Mouse (Mus musculus) layer of hippocampus, postnatal 36 days (tissue): ENCODE data around the gene Stim2. TPM values are rescaled to one million over a fixed set of nuclear protein-coding genes. Genes with fewer than 3 reads are reported as not detected.
A peak's percentile ranks its signal among the peaks of the same experiment; 100 is the strongest.

ENCODE experiments used
- DNase-seq, 2 experiments: peaks; one replicate each; pipeline ENCODE4 v3.0.0; 2022
- total RNA-seq, 2 experiments: library from RNA; stranded (reverse); gene quantifications; 2 replicates each; pipeline ENCODE4 v1.2.3; 2021

Gene Stim2
- total RNA-seq, 2 experiments from 2014 or later, result 164 to 175 TPM

DNA sequence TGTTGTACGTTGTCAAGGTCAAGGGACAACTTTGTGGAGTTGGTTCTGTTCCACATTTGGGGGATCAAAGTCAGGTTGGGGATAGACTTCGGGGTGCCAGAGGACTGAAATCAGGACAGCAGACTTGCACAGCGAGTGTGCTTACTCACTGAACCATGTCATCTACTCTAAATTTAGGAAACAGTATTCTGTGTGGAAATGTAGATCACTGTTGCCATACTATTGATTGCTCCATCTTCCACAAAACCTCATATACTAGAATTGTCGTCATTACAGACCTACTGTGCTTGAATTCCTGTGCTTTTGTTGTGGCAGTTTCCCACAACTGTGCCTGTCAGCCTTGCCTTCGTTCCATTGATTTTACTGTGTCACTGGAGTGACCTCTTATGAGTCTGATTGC lies 51.6 kb downstream of the Stim2 start:
- DNase-seq, result no peak

- no peak for DNase-seq
These were observed 52.8 kb downstream of the Stim2 start for GRCm38 (mm10) chr5:54051056-54051455.

GRCm38 (mm10) chr5:54052205-54052604 lies 53.9 kb downstream of the Stim2 start:
- no peak for DNase-seq

GRCm38 (mm10) chr5:54053673-54054366 lies 55.5 kb downstream of the Stim2 start:
- DNase-seq, result no peak

DNA sequence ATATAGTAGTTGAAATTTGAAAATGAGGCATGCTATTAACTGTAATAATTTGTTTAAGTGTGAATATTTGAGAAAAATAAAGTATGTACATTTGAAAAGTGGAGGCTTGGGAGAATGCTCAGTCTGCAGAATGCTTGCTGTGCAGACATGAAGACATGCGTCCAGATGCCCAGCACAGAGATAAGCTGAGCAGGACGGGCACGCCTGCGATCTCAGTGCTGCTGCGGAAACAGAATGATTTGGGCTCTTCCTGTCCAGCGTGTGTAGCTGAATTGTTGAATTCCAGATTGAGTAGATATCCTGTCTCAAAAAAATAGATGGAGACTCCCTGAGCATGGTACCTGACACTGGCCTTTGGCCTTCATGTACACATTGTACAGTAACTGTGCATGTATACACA lies 58.0 kb downstream of the Stim2 start:
- DNase-seq, result no peak

GRCm38 (mm10) chr5:54059998-54060397 lies 61.7 kb downstream of the Stim2 start:
- no peak for DNase-seq

- peak; percentile 65 to 70 for DNase-seq
These were observed 63.8 kb downstream of the Stim2 start for GRCm38 (mm10) chr5:54062079-54062478.

DNA sequence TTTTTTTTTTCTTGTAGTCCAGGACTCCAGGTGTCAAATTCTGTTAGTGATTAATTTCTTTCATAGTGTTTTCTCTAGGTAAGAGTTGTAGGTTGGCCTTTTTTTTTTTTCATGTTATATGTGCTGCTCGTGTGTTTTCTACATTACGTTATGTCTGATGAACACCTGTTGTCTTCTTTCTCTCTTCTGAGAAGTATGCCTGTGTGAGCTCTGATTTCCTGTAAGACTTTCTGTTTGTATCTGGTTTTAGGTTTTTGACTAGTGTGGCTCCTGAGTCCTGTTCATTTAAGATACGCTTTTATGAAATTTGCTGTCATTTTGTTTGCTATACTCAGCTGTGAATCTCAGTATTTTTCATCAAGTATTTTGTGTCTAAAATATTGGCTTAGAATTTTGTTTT lies 69.3 kb downstream of the Stim2 start:
- no peak for DNase-seq

GRCm38 (mm10) chr5:54070549-54070948 lies 72.2 kb downstream of the Stim2 start:
- no peak for DNase-seq

GRCm38 (mm10) chr5:54071288-54071687 lies 73.0 kb downstream of the Stim2 start:
- DNase-seq, result no peak

- DNase-seq, result no peak
These were observed 73.4 kb downstream of the Stim2 start for GRCm38 (mm10) chr5:54071705-54072104.

- no peak for DNase-seq
These were observed 75.0 kb downstream of the Stim2 start for GRCm38 (mm10) chr5:54073291-54073690.

DNA sequence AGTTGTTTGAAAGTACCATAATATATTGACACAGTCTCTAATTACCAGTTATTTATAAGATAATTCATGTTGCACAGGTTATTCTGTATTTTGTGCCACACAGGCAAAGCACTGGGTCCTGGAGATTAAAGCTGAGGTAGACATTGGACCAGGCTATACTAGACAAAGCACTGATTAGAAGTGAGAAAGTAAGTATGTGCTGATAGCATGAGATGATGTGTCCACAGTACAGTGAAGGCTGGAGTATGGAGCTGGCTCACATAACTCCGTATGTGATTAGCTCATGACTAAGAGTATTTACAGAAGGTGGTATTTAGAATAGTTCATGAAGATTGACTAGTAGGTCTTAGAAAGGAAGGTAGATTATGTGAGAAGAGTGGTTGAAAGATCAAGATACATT lies 81.7 kb downstream of the Stim2 start:
- no peak for DNase-seq

- DNase-seq, result no peak
These were observed 89.6 kb downstream of the Stim2 start for GRCm38 (mm10) chr5:54087912-54088311.

DNA sequence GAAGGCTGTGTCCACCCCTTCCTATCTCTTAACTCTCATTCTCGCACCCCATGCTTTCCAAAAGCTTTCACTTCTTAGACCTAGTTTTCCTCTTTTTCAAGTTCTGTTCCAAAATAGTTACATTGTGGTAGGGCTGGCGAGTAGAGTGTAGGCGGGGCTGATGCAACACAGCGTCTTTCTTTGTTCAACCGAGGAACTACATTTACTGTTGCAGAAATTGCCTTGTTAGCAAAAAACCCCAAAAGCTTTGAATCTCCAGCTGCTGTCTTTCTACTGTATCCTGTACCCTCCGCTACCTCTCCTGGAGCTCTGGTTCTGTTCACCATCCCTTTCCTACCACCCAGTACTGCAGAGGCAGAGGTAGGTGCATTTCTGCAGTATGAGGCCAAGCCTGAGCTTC lies 99.9 kb downstream of the Stim2 start:
- no peak for DNase-seq

DNA sequence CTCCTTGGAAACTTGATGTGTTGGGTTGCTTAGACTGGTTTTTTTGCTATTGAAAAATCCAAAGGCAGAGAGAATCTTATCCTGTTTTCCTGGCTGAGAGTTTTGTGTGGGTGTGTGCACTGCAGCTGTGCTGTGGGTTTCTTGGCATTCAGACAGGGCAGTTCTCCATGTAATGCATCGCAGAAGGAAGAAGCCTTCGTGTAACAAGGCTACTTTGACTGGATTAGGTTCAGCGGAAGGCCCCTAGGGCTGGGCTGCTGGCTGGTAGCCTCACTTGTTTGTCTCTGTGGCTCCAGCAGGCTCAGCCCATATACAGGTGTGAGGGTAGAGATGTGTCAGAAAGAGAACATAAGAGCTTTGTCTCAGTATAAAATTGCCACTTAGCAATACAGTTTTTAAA lies 102.6 kb downstream of the Stim2 start:
- peak; percentile 50 to 65 for DNase-seq

DNA sequence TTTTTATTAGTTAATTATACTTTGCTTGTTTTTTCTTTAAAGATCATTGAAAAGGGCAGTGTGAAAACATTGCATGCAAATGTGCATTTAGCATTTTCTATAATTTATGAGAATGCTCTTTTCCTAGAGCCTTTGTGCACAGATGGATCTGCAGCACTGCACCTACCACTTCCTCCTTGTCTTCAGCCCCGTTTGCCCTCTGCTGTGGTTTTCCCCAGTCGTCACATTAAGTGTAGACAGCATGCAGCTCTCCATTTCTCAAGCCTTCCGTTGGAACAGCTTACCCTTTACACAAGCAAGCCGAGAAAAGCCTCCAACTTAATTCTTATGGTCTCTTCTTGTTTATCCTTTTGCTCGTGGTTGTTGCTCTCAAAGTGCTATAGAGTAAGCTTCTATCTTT lies 103.0 kb downstream of the Stim2 start:
- DNase-seq, result no peak

DNA sequence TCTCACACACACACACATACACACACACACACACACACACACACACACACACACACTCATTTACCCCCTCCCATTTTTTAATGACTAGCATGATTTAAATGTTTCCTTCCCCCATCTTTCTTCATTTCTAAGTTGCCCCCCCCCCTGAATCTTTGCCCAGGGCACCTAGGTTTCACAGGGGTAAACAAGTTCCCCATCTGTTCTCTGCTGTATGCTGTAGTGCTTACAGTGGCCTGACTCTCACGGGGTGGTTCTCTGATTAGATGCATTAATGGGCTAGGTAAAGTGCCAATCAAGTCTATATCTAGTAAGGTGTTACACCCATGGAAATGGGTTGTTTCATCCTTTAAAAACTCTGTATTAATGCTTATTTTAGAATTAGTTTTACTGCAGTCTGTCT lies 103.7 kb downstream of the Stim2 start:
- no peak for DNase-seq

- DNase-seq, result no peak
These were observed 108.4 kb downstream of the Stim2 start for GRCm38 (mm10) chr5:54106669-54107068.

DNA sequence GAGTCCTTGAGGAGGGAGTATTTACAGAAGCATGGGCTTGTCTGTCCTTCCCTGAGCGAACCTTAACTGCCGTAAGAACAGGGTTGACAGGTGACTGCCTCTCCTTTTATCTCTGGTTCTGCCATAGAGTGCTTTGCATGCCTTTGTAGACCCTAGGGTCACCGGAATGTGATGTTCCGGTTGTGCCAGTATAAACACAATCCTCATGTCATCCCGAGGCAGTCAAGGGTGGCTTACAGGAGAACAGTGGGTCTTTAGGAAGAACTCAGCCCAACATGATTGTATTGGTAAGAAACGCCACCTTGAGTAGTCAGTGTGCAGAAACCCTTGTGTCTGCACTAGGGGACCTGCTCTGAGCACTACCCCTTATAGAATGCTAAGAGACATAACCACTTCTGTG lies 108.8 kb downstream of the Stim2 start:
- no peak for DNase-seq

DNA sequence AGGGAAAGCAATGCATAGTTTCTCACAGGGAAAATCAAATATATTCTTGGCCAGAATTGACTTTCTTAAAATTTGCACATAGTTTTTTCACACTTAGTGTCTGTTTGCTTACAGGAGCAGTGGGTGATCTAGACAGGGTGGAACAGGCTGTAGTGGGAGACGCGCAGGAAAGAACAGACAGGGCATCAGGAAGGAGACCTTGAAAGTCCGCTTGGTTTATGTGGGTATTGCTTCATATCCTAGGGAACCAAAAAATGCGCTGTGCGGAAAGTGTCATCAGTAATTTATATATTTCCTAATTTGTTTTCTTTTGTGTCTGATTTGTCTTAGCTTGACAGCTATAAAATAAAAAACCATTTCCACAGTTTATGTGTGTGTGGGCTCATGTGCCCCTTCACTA lies 110.8 kb downstream of the Stim2 start:
- DNase-seq, result no peak

- DNase-seq, result no peak
These were observed 112.5 kb downstream of the Stim2 start for GRCm38 (mm10) chr5:54110789-54111188.

- DNase-seq, result peak; percentile 33 to 43
These were observed 115.0 kb downstream of the Stim2 start for GRCm38 (mm10) chr5:54113284-54113683.

- no peak for DNase-seq
These were observed 118.2 kb downstream of the Stim2 start for GRCm38 (mm10) chr5:54116538-54116937.
